Mouse (Mus musculus) hindbrain, embryonic 11.5 days (tissue): Measurements from ENCODE around the gene Il16. TPM values are rescaled to one million over a fixed set of nuclear protein-coding genes. Genes with fewer than 3 reads are reported as not detected.

Experiments
- ATAC-seq: fragments of 200-750 bp; cut with Nextera tagmentation; 2 replicates; pipeline ENCODE4 v1.8.0; 2017; ENCODE audit warnings: mild to moderate bottlenecking, moderate TSS enrichment, moderate library complexity; ENCODE audit not compliant: low FRiP score
- DNase-seq: peaks from one replicate; pipeline ENCODE4 v3.0.0-alpha.2; 2015; ENCODE audit warnings: low spot score
- H3K27ac ChIP-seq: fragments of 300-500 bp; sonication (generic); 2 replicates; pipeline ENCODE4 v1.5.1; 2014; ENCODE audit warnings: mild to moderate bottlenecking, low read depth, low read length
- H3K27me3 ChIP-seq: fragments of 300-500 bp; sonication (generic); 2 replicates; pipeline ENCODE4 v1.6.1; 2014; ENCODE audit warnings: mild to moderate bottlenecking, low read length, moderate library complexity, mixed read lengths; ENCODE audit not compliant: control insufficient read depth, insufficient read depth
- H3K36me3 ChIP-seq: fragments of 300-500 bp; sonication (generic); 2 replicates; pipeline ENCODE4 v1.6.1; 2014; ENCODE audit warnings: mild to moderate bottlenecking, low read length, moderate library complexity, mixed read lengths; ENCODE audit not compliant: control insufficient read depth, insufficient read depth
- H3K4me1 ChIP-seq: fragments of 300-500 bp; sonication (generic); replicated peaks from 2 replicates; pipeline ENCODE4 v1.6.1; 2014; ENCODE audit warnings: low read length, mixed read lengths; ENCODE audit not compliant: control insufficient read depth, insufficient read depth
- H3K4me2 ChIP-seq: fragments of 300-500 bp; sonication (generic); replicated peaks from 2 replicates; pipeline ENCODE4 v1.6.1; 2014; ENCODE audit warnings: mild to moderate bottlenecking, low read depth, low read length
- H3K4me3 ChIP-seq: fragments of 300-500 bp; sonication (generic); 2 replicates; pipeline ENCODE4 v1.5.1; 2014; ENCODE audit warnings: low read depth, low read length
- H3K9ac ChIP-seq: fragments of 300-500 bp; sonication (generic); 2 replicates; pipeline ENCODE4 v1.6.1; 2014; ENCODE audit warnings: low read depth, low read length
- H3K9me3 ChIP-seq: fragments of 300-500 bp; sonication (generic); 2 replicates; pipeline ENCODE4 v1.6.1; 2016; ENCODE audit warnings: low read length; ENCODE audit not compliant: control insufficient read depth
- WGBS: fragments of 180-500 bp; shearing (Covaris S2); extraction: QIAGEN DNeasy Blood & Tissue Kit; methylation state at CpG from one replicate; pipeline ENCODE4 v1.1.7; 2014; 5-methylcytosine and 5-hydroxymethylcytosine counted together
- polyA plus RNA-seq: library from polyadenylated mRNA; unstranded; fragments of >200 nt; fragmentation: Nextera tagmentation; extraction: Ambion mirVana; gene quantifications from 2 replicates; pipeline ENCODE4 v1.2.1, GENCODE M21; 2014

Gene Il16
- polyA plus RNA-seq, result 1.0 and 1.5 TPM in 2 replicates

GRCm38 (mm10) chr7:83745413-83746106 is at the start of gene Il16:
Gene Il16 (minus strand): TSS chr7:83745726.
- WGBS, result 44% methylated on average over 20 of the region's 20 CpGs
- no peaks in the 10 kb centered on the region for H3K9me3 ChIP-seq
- H3K27me3 ChIP-seq, result no peaks in the 10 kb centered on the region
- DNase-seq (no peak), ATAC-seq (no peak)
- H3K27ac ChIP-seq, result no peak within 1 kb of the TSS
- H3K4me2 ChIP-seq, result no peak within 1 kb of the TSS
- H3K9ac ChIP-seq, result no peak within 1 kb of the TSS
- H3K4me1 ChIP-seq, result no peaks in the 10 kb centered on the region
- no peak within 1 kb of the TSS for H3K4me3 ChIP-seq
- no peaks in the 10 kb centered on the region for H3K36me3 ChIP-seq

- 7% methylated on average over 14 of the region's 14 CpGs for WGBS
Observed at GRCm38 (mm10) chr7:83794705-83795104, 49.2 kb upstream of the Il16 start, which contains the start of gene Cfap161. Gene Cfap161 (minus strand): TSS chr7:83794880.

GRCm38 (mm10) chr7:83794006-83794683 is 48.6 kb upstream of the Il16 start:
- DNase-seq (no peak), ATAC-seq (no peak; the same call in 1 of the 2 replicates)
- Histone ChIP-seq H3K4me3 (no peak overlapping the region), H3K36me3 (no peaks in the 10 kb centered on the region), H3K27ac (no peak overlapping the region), H3K4me1 (no peaks in the 10 kb centered on the region), H3K9ac (no peak overlapping the region), H3K4me2 (no peak overlapping the region; the same call in 1 of the 2 replicates), H3K27me3 (no peaks in the 10 kb centered on the region), H3K9me3 (no peaks in the 10 kb centered on the region)
- 39% methylated on average over 11 of the region's 11 CpGs for WGBS

More at GRCm38 (mm10) chr7:83794705-83795104, 49.2 kb upstream of the Il16 start, which contains the start of gene Cfap161:
- ATAC-seq (peak; percentile 97), DNase-seq (peak; percentile 92)
- Histone ChIP-seq H3K4me2 (no peak within 1 kb of the TSS; the same call in 1 of the 2 replicates), H3K9ac (no peak within 1 kb of the TSS), H3K4me3 (no peak within 1 kb of the TSS), H3K4me1 (no peaks in the 10 kb centered on the region), H3K36me3 (no peaks in the 10 kb centered on the region), H3K9me3 (no peaks in the 10 kb centered on the region), H3K27me3 (no peaks in the 10 kb centered on the region), H3K27ac (no peak within 1 kb of the TSS)

GRCm38 (mm10) chr7:83780881-83781280 is 35.4 kb upstream of the Il16 start:
- H3K27me3 ChIP-seq, result no peaks in the 10 kb centered on the region
- no peaks in the 10 kb centered on the region for H3K9me3 ChIP-seq
- no peaks in the 10 kb centered on the region for H3K36me3 ChIP-seq
- H3K27ac ChIP-seq, result no peak overlapping the region
- WGBS, result 83% methylated on average over 4 of the region's 4 CpGs
- no peak overlapping the region for H3K9ac ChIP-seq
- no peak overlapping the region for H3K4me2 ChIP-seq
- DNase-seq (no peak), ATAC-seq (no peak)
- H3K4me1 ChIP-seq, result no peaks in the 10 kb centered on the region
- H3K4me3 ChIP-seq, result no peak overlapping the region

GRCm38 (mm10) chr7:83780026-83780425 is 34.5 kb upstream of the Il16 start:
- ATAC-seq (no peak), DNase-seq (no peak)
- H3K4me2 ChIP-seq, result no peak overlapping the region
- no peak overlapping the region for H3K4me3 ChIP-seq
- no peaks in the 10 kb centered on the region for H3K36me3 ChIP-seq
- H3K27ac ChIP-seq, result no peak overlapping the region
- H3K9me3 ChIP-seq, result no peaks in the 10 kb centered on the region
- H3K27me3 ChIP-seq, result no peaks in the 10 kb centered on the region
- 70% methylated on average over 4 of the region's 4 CpGs for WGBS
- H3K4me1 ChIP-seq, result no peaks in the 10 kb centered on the region
- H3K9ac ChIP-seq, result no peak overlapping the region

DNA sequence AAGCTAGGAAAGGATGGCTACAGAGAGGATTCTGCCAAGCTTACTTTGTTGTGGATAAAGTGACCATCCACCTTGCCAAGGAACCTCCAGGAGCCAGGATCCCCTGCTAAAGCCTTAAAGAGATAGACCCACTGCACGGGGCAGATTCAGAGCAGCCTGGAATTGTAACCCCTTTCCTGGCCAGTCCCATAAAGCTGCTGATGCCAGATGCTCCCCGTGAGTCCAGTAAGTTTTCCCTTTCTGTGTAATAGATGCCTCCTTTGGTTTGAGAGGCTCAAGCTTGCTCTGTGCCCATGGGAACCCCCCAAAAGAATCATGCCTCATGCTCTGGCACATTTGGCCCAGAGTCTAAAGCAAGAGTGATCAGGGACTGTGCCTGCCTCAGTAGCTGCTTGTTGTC is 33.5 kb upstream of the Il16 start:
- H3K4me3 ChIP-seq, result no peak overlapping the region
- WGBS, result 82% methylated on average over 2 of the region's 2 CpGs
- ATAC-seq (no peak), DNase-seq (no peak)
- no peak overlapping the region for H3K9ac ChIP-seq
- H3K4me2 ChIP-seq, result no peak overlapping the region
- H3K27me3 ChIP-seq, result no peaks in the 10 kb centered on the region
- no peak overlapping the region for H3K27ac ChIP-seq
- no peaks in the 10 kb centered on the region for H3K9me3 ChIP-seq
- H3K4me1 ChIP-seq, result no peaks in the 10 kb centered on the region
- H3K36me3 ChIP-seq, result no peaks in the 10 kb centered on the region

DNA sequence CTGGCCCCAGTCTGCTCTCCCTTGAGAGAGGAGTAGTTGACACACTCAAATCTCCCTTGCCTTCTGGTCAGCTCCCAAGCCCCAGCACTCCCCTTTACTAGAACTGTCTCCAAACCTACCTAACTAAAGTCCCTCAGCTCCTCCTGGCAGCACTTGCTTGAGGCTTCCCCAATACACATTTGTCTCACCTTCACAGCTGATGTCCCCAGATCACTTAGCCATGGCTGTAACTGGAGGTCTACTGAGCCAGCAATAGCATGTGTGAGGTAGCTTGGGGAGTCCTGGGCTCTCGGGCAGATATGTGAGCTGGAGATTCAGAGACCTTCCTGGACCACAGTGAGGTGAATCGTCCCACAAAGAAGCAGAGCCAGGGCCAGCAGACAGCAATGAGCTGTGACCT is 33.0 kb upstream of the Il16 start:
- no peak for DNase-seq
- no peaks in the 10 kb centered on the region for H3K4me1 ChIP-seq
- H3K9ac ChIP-seq, result no peak overlapping the region
- 79% methylated on average over 2 of the region's 2 CpGs for WGBS
- no peak overlapping the region for H3K4me2 ChIP-seq
- no peaks in the 10 kb centered on the region for H3K36me3 ChIP-seq
- no peak overlapping the region for H3K4me3 ChIP-seq
- no peaks in the 10 kb centered on the region for H3K27me3 ChIP-seq
- H3K27ac ChIP-seq, result no peak overlapping the region
- no peaks in the 10 kb centered on the region for H3K9me3 ChIP-seq
- no peak for ATAC-seq

- no peak overlapping the region for H3K4me3 ChIP-seq
Observed at GRCm38 (mm10) chr7:83774721-83775120, 29.2 kb upstream of the Il16 start.

DNA sequence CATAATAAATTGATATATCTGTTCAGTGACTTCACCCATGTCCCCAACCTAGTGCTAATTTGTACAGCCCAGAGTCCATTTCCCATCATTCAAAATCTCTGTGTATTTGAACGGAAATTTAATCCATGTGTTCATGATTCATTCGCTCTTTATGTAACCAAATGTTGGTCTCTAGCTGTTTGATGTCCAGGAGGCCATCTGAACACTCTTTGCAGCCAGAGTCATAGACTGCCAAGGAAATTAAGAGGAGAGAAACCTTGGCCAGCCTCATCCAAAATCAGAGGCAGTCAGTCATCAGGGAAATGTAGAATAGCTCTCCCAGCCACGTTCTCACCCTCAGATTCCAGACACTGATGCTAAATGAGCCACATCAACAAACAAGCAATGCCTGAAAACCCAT is 18.1 kb upstream of the Il16 start:
- H3K9me3 ChIP-seq, result no peaks in the 10 kb centered on the region
- no peak overlapping the region for H3K9ac ChIP-seq
- no peaks in the 10 kb centered on the region for H3K27me3 ChIP-seq
- H3K4me2 ChIP-seq, result no peak overlapping the region
- H3K4me1 ChIP-seq, result no peaks in the 10 kb centered on the region
- H3K27ac ChIP-seq, result no peak overlapping the region
- WGBS, result 72% methylated on average over 3 of the region's 3 CpGs
- DNase-seq (no peak), ATAC-seq (no peak)
- no peaks in the 10 kb centered on the region for H3K36me3 ChIP-seq
- H3K4me3 ChIP-seq, result no peak overlapping the region

More at GRCm38 (mm10) chr7:83774721-83775120, 29.2 kb upstream of the Il16 start:
- ATAC-seq (no peak), DNase-seq (peak; percentile 35)
- Histone ChIP-seq H3K27ac (no peak overlapping the region), H3K27me3 (no peaks in the 10 kb centered on the region), H3K4me2 (no peak overlapping the region), H3K9ac (no peak overlapping the region), H3K9me3 (no peaks in the 10 kb centered on the region), H3K4me1 (no peaks in the 10 kb centered on the region), H3K36me3 (no peaks in the 10 kb centered on the region)
- WGBS, result 37% methylated on average over 5 of the region's 5 CpGs
